Mouse (Mus musculus): Measurements from ENCODE around the gene Rsbn1l. TPM values are rescaled to one million over a fixed set of nuclear protein-coding genes. Genes with fewer than 3 reads are reported as not detected.

Gene Rsbn1l
- total and polyA plus RNA-seq, 3 experiments, result 8.1 to 20.2 (median 17.0) TPM

DNA sequence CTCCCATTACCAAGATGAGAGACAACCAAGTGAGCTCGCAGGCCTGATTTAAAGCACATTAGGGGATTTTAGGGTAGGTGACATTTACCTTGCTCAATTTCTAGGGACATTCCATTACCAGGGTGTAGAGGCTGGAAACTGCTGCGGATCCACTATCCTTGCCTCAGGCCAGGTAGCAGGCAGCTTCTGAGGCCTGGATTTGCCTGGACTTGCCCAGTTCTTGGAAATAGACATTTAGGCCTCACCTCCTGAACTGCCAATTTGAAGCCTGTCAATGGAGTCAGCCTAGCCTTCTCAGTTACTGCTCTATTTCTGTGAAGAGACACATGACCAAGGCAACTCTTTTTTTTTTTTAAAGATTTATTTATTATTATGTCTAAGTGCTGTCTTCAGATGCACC, 4.7 kb upstream of the Rsbn1l start:
- Histone ChIP-seq H3K27me3 (replicated peaks) (no peaks in the 10 kb centered on the region), H3K4me1 (ENCODE audit: control insufficient read depth in 1 of 2, insufficient read depth in 2 of 2) (peaks cover 4 to 14% of the 10 kb centered on the region in 2 experiments; a peak in 3 of 4 replicates), H3K27ac (ENCODE audit: insufficient read depth, low read depth) (no peak overlapping the region), H3K9me3 (replicated peaks; ENCODE audit: low read length) (peaks cover 9% of the 10 kb centered on the region), H3K4me2 (ENCODE audit: insufficient read depth, low read depth, poor library complexity, severe bottlenecking) (no peak overlapping the region), H3K4me3 (replicated peaks in 1 of 3; ENCODE audit: low read depth in 2 of 3, low read length in 2 of 3, poor library complexity in 1 of 3) (no peak overlapping the region), H3K79me2 (replicated peaks; ENCODE audit: control insufficient read depth, extremely low read depth, insufficient read depth, poor library complexity, severe bottlenecking) (peaks cover 6% of the 10 kb centered on the region; the same call in 1 of the 2 replicates), H3K9ac (ENCODE audit: insufficient read depth, low read depth) (no peak overlapping the region), H3K36me3 (replicated peaks in 1 of 2; ENCODE audit: control insufficient read depth in 1 of 2, insufficient read depth in 1 of 2, low read length in 1 of 2) (peaks cover 8 to 40% of the 10 kb centered on the region in 2 experiments)
- dilution Hi-C loops (cut with MboI; ENCODE audit: extremely low pct_ligation_motif_present, extremely low pct_unique_long_range_greater_than_20kb, low sequenced_read_pairs) (no loop called here), in situ Hi-C loops (cut with MboI; ENCODE audit: low pct_ligation_motif_present, low pct_unique_long_range_greater_than_20kb, low sequenced_read_pairs) (loop anchor here (10.0 to 25.0 kb wide), 2 partner anchors 46 to 174 kb away; no protein-coding TSS in a partner anchor)
- no peak for TF ChIP-seq CTCF (conservative IDR thresholded peaks at IDR 0.05 in 1 of 2, IDR thresholded peaks at IDR 0.05 in 1 of 2; ENCODE audit: low read depth in 2 of 2, low read length in 2 of 2)
- no peak for TF ChIP-seq POLR2AphosphoS2 (IDR thresholded peaks at IDR 0.05; ENCODE audit: low read depth, low read length)
- TF ChIP-seq GABPA (IDR thresholded peaks at IDR 0.05; ENCODE audit: insufficient replicate concordance, low read depth, low read length), result no peak
- no peak for TF ChIP-seq USF2 (conservative IDR thresholded peaks at IDR 0.05; ENCODE audit: low read depth, low read length)
- no peak for TF ChIP-seq CHD1 (IDR thresholded peaks at IDR 0.05; ENCODE audit: low read depth, low read length)
- TF ChIP-seq JUN (IDR thresholded peaks at IDR 0.05; ENCODE audit: insufficient read depth, low read depth, low read length), result no peak
- TF ChIP-seq PAX5 (IDR thresholded peaks at IDR 0.05; ENCODE audit: low read length), result no peak
- no peak for TF ChIP-seq ETS1 (conservative IDR thresholded peaks at IDR 0.05; ENCODE audit: low read depth, low read length)
- no peak for TF ChIP-seq ZNF384 (IDR thresholded peaks at IDR 0.05; ENCODE audit: low read depth, low read length)
- no peak for TF ChIP-seq KAT2A (IDR thresholded peaks at IDR 0.05; ENCODE audit: insufficient replicate concordance, low read length)
- no peak for TF ChIP-seq MEF2A (IDR thresholded peaks at IDR 0.05; ENCODE audit: borderline replicate concordance, low read depth, low read length)
- TF ChIP-seq MAFK (IDR thresholded peaks at IDR 0.05; ENCODE audit: insufficient replicate concordance, low read length), result no peak
- TF ChIP-seq ZC3H11A (IDR thresholded peaks at IDR 0.05; ENCODE audit: low read depth, low read length), result no peak
- DNase-seq (ENCODE audit: extremely low read depth), result no peak

DNA sequence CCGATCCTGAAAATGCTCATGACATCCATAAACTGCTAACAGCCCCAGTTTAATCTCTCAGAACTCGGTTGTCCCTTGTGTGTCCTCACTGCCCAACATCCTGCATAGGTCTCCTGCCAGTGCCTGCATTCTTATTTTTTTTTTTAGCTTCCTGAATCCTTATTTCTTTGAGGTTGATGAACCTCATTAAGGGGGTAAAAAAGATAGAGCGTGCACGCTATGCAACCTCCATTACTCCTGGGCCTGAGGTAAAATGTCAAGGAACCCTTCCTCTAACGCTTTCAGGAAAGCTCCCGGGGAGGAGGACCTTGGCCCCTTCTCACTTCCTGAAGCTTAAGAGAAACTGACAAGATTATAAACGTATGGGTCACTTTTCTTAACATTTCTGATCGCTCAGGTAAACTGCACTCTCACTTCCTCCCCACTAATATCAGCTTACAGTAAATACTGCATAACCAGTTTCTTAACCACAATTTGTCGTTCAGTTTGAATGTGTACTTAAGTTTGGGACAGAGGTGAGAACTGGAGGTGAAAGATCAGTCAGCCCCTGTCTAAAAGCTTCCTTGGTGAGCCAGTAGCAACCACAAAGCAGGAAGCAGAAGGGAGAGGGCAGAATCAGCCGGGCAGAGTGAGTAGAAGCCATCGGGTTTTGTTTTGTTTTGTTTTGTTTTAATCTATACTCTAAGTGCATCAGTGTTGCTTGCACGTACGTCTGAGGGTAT, 923 bp downstream of the Rsbn1l start:
- Histone ChIP-seq H3K9ac (ENCODE audit: insufficient read depth, low read depth) (peak overlapping the region; percentile 66), H3K4me3 (replicated peaks in 1 of 3; ENCODE audit: low read depth in 2 of 3, low read length in 2 of 3, poor library complexity in 1 of 3) (peak overlapping the region in 1 of 3 experiments; percentile 29)
- TF ChIP-seq MAX (IDR thresholded peaks at IDR 0.05; ENCODE audit: low read length), result 0 out of 2 replicates have a peak, but pooled peaks have one; percentile 28
- TF ChIP-seq MAZ (IDR thresholded peaks at IDR 0.05; ENCODE audit: low read depth, low read length), result no peak
- TF ChIP-seq USF2 (conservative IDR thresholded peaks at IDR 0.05; ENCODE audit: low read depth, low read length), result no peak
- no peak for TF ChIP-seq E2F4 (IDR thresholded peaks at IDR 0.05; ENCODE audit: insufficient replicate concordance, low read depth, low read length)
- TF ChIP-seq SIN3A (IDR thresholded peaks at IDR 0.05; ENCODE audit: low read length), result 0 out of 2 replicates have a peak, but pooled peaks have one; percentile 28
- no peak for TF ChIP-seq NELFE (IDR thresholded peaks at IDR 0.05; ENCODE audit: low read depth, low read length)
- peak; percentile 96 for TF ChIP-seq MXI1 (IDR thresholded peaks at IDR 0.05; ENCODE audit: low read depth, low read length)
- no peak for TF ChIP-seq USF1 (IDR thresholded peaks at IDR 0.05; ENCODE audit: low read depth, low read length)
- TF ChIP-seq CHD1 (IDR thresholded peaks at IDR 0.05; ENCODE audit: low read depth, low read length), result no peak
- no peak for TF ChIP-seq KAT2A (IDR thresholded peaks at IDR 0.05; ENCODE audit: insufficient replicate concordance, low read length)
- TF ChIP-seq MAFK (IDR thresholded peaks at IDR 0.05; ENCODE audit: insufficient replicate concordance, low read length), result no peak
- TF ChIP-seq GABPA (IDR thresholded peaks at IDR 0.05; ENCODE audit: insufficient replicate concordance, low read depth, low read length), result no peak
- TF ChIP-seq HCFC1 (IDR thresholded peaks at IDR 0.05; ENCODE audit: low read depth, low read length), result no peak
- no peak for TF ChIP-seq TCF12 (IDR thresholded peaks at IDR 0.05; ENCODE audit: low read depth, low read length)
- TF ChIP-seq BHLHE40 (IDR thresholded peaks at IDR 0.05; ENCODE audit: low read depth, low read length), result no peak
- no peak for TF ChIP-seq PAX5 (IDR thresholded peaks at IDR 0.05; ENCODE audit: low read length)
- TF ChIP-seq POLR2A (IDR thresholded peaks at IDR 0.05; ENCODE audit: low read depth, low read length), result no peak
- no peak for TF ChIP-seq ZC3H11A (IDR thresholded peaks at IDR 0.05; ENCODE audit: low read depth, low read length)
- TF ChIP-seq MEF2A (IDR thresholded peaks at IDR 0.05; ENCODE audit: borderline replicate concordance, low read depth, low read length), result no peak
- TF ChIP-seq JUN (IDR thresholded peaks at IDR 0.05; ENCODE audit: insufficient read depth, low read depth, low read length), result no peak
- no peak for TF ChIP-seq ZKSCAN1 (IDR thresholded peaks at IDR 0.05; ENCODE audit: borderline replicate concordance, low read depth, low read length)
- no peak for TF ChIP-seq CHD2 (IDR thresholded peaks at IDR 0.05; ENCODE audit: low read length)
- no peak for TF ChIP-seq JUND (conservative IDR thresholded peaks at IDR 0.05; ENCODE audit: low read depth, low read length)
- TF ChIP-seq ETS1 (conservative IDR thresholded peaks at IDR 0.05; ENCODE audit: low read depth, low read length), result no peak
- no peak for TF ChIP-seq SMC3 (IDR thresholded peaks at IDR 0.05; ENCODE audit: low read depth, low read length)
- no peak for TF ChIP-seq POLR2AphosphoS2 (IDR thresholded peaks at IDR 0.05; ENCODE audit: low read depth, low read length)
- TF ChIP-seq UBTF (IDR thresholded peaks at IDR 0.05; ENCODE audit: low read depth, low read length), result no peak

More for the DNA sequence above, 923 bp downstream of the Rsbn1l start:
- dilution Hi-C loops (cut with MboI; ENCODE audit: extremely low pct_ligation_motif_present, extremely low pct_unique_long_range_greater_than_20kb, low sequenced_read_pairs), result no loop called here
- Histone ChIP-seq H3K36me3 (replicated peaks in 1 of 2; ENCODE audit: control insufficient read depth in 1 of 2, insufficient read depth in 1 of 2, low read length in 1 of 2) (peaks cover 8 to 18% of the 10 kb centered on the region in 2 experiments), H3K4me1 (ENCODE audit: control insufficient read depth in 1 of 2, insufficient read depth in 2 of 2) (peaks cover 7 to 36% of the 10 kb centered on the region in 2 experiments; a peak in 3 of 4 replicates), H3K79me2 (replicated peaks; ENCODE audit: control insufficient read depth, extremely low read depth, insufficient read depth, poor library complexity, severe bottlenecking) (peaks cover 41% of the 10 kb centered on the region), H3K27ac (ENCODE audit: insufficient read depth, low read depth) (no peak overlapping the region), H3K27me3 (replicated peaks) (no peaks in the 10 kb centered on the region), H3K4me2 (ENCODE audit: insufficient read depth, low read depth, poor library complexity, severe bottlenecking) (peak overlapping the region; percentile 92), H3K9me3 (replicated peaks; ENCODE audit: low read length) (peaks cover 8% of the 10 kb centered on the region)
- in situ Hi-C loops (cut with MboI; ENCODE audit: low pct_ligation_motif_present, low pct_unique_long_range_greater_than_20kb, low sequenced_read_pairs), result loop anchor here (25.0 kb wide), 1 partner anchor 168 kb away; no protein-coding TSS in a partner anchor
- no peak for DNase-seq (ENCODE audit: extremely low read depth)

Measured in CH12.LX (cell line).